Mouse (Mus musculus) ES-Bruce4 (cell line): Measurements from ENCODE around the gene Zfp1. TPM values are rescaled to one million over a fixed set of nuclear protein-coding genes. Genes with fewer than 3 reads are reported as not detected.

Experiments
- H3K27ac ChIP-seq: 2 replicates; pipeline ENCODE4 v1.5.1; 2012; ENCODE audit warnings: low read length, inconsistent platforms; ENCODE audit not compliant: insufficient read depth
- H3K27me3 ChIP-seq: 2 replicates; pipeline ENCODE4 v1.6.1; 2012; ENCODE audit warnings: mild to moderate bottlenecking, low read length, inconsistent platforms; ENCODE audit not compliant: control insufficient read depth, poor library complexity, insufficient read depth, severe bottlenecking
- H3K36me3 ChIP-seq: 2 replicates; pipeline ENCODE4 v1.6.1; 2012; ENCODE audit warnings: inconsistent platforms, mild to moderate bottlenecking, low read length, moderate library complexity; ENCODE audit not compliant: control insufficient read depth, poor library complexity, insufficient read depth, severe bottlenecking
- H3K4me1 ChIP-seq: one replicate; pipeline ENCODE4 v1.8.1; 2011; ENCODE audit warnings: low read length; ENCODE audit not compliant: control insufficient read depth, insufficient read depth
- H3K4me3 ChIP-seq: 2 replicates; pipeline ENCODE4 v1.5.1; 2011; ENCODE audit warnings: low read depth, mild to moderate bottlenecking, low read length
- H3K9ac ChIP-seq: 2 replicates; pipeline ENCODE4 v1.6.1; 2012; ENCODE audit warnings: low read depth, mild to moderate bottlenecking, inconsistent platforms; ENCODE audit not compliant: poor library complexity, severe bottlenecking
- H3K9me3 ChIP-seq: replicated peaks from 2 replicates; pipeline ENCODE4 v1.6.1; 2012; ENCODE audit warnings: mild to moderate bottlenecking, low read length, inconsistent platforms; ENCODE audit not compliant: control insufficient read depth, poor library complexity, insufficient read depth, severe bottlenecking
- CTCF ChIP-seq: IDR thresholded peaks from one replicate; pipeline ENCODE4 v1.8.1; 2011; ENCODE audit warnings: low read depth, low read length
- EP300 ChIP-seq: IDR thresholded peaks from 2 replicates; pipeline ENCODE4 v1.6.1; 2011; ENCODE audit warnings: low read depth, low read length; ENCODE audit not compliant: insufficient read depth
- POLR2A ChIP-seq: IDR thresholded peaks from one replicate; pipeline ENCODE4 v1.8.1; 2011; ENCODE audit warnings: low read length; ENCODE audit not compliant: insufficient read depth
- polyA plus RNA-seq: library from polyadenylated mRNA; stranded (reverse); fragments of >200 nt; gene quantifications from 2 replicates; pipeline ENCODE4 v1.2.4, GENCODE M21; 2011; ENCODE audit warnings: low read depth; ENCODE audit not compliant: missing spikeins, insufficient read depth, insufficient read length

Gene Zfp1
- polyA plus RNA-seq, 1 experiment: 22.3 TPM

- TF ChIP-seq EP300: peak; percentile 85
- TF ChIP-seq CTCF: no peak
- Histone ChIP-seq H3K27ac (peak overlapping the region; percentile 91), H3K36me3 (no peaks in the 10 kb centered on the region), H3K9me3 (no peaks in the 10 kb centered on the region), H3K4me3 (no peak overlapping the region), H3K4me1 (peaks cover 12% of the 10 kb centered on the region), H3K9ac (no peak overlapping the region), H3K27me3 (no peaks in the 10 kb centered on the region)
Measured at GRCm38 (mm10) chr8:111613181-111613580, 30.0 kb upstream of the Zfp1 start.

GRCm38 (mm10) chr8:111614786-111615701, 28.2 kb upstream of the Zfp1 start:
- Histone ChIP-seq H3K9ac (no peak overlapping the region), H3K36me3 (no peaks in the 10 kb centered on the region), H3K9me3 (no peaks in the 10 kb centered on the region), H3K4me3 (no peak overlapping the region), H3K27ac (no peak overlapping the region), H3K27me3 (no peaks in the 10 kb centered on the region), H3K4me1 (peaks cover 12% of the 10 kb centered on the region)
- TF ChIP-seq EP300 (no peak), CTCF (no peak), POLR2A (no peak)

GRCm38 (mm10) chr8:111617812-111618211, 25.4 kb upstream of the Zfp1 start:
- no peak overlapping the region for H3K9ac ChIP-seq
- no peaks in the 10 kb centered on the region for H3K36me3 ChIP-seq
- no peaks in the 10 kb centered on the region for H3K9me3 ChIP-seq
- no peak overlapping the region for H3K27ac ChIP-seq
- peaks cover 12% of the 10 kb centered on the region for H3K4me1 ChIP-seq
- no peak overlapping the region for H3K4me3 ChIP-seq
- TF ChIP-seq POLR2A (no peak), EP300 (no peak), CTCF (no peak)
- H3K27me3 ChIP-seq: no peaks in the 10 kb centered on the region

- Histone ChIP-seq H3K9me3 (no peaks in the 10 kb centered on the region), H3K27ac (no peak overlapping the region), H3K9ac (no peak overlapping the region), H3K4me3 (no peak overlapping the region), H3K4me1 (peaks cover 12% of the 10 kb centered on the region), H3K27me3 (no peaks in the 10 kb centered on the region), H3K36me3 (no peaks in the 10 kb centered on the region)
- TF ChIP-seq CTCF (no peak), POLR2A (no peak), EP300 (no peak)
Measured at GRCm38 (mm10) chr8:111618273-111618672, 24.9 kb upstream of the Zfp1 start.

- TF ChIP-seq CTCF: no peak
- no peak for TF ChIP-seq EP300
- TF ChIP-seq POLR2A: no peak
- no peak overlapping the region for H3K9ac ChIP-seq
- no peaks in the 10 kb centered on the region for H3K36me3 ChIP-seq
Measured at GRCm38 (mm10) chr8:111619936-111620335, 23.3 kb upstream of the Zfp1 start.

GRCm38 (mm10) chr8:111622104-111622503, 21.1 kb upstream of the Zfp1 start:
- Histone ChIP-seq H3K27me3 (no peaks in the 10 kb centered on the region), H3K27ac (peak overlapping the region; percentile 57), H3K9ac (0 out of 2 replicates have a peak overlapping the region, but pooled peaks have one; percentile 3), H3K36me3 (no peaks in the 10 kb centered on the region), H3K4me3 (peak overlapping the region; percentile 11; the same call in 1 of the 2 replicates), H3K4me1 (peaks cover 7% of the 10 kb centered on the region), H3K9me3 (no peaks in the 10 kb centered on the region)
- TF ChIP-seq POLR2A (no peak), EP300 (peak; percentile 94)

More at GRCm38 (mm10) chr8:111619936-111620335, 23.3 kb upstream of the Zfp1 start:
- Histone ChIP-seq H3K4me1 (peaks cover 8% of the 10 kb centered on the region), H3K4me3 (no peak overlapping the region), H3K27me3 (no peaks in the 10 kb centered on the region), H3K9me3 (no peaks in the 10 kb centered on the region), H3K27ac (no peak overlapping the region)
